Mouse (Mus musculus) heart, adult 2 months (tissue): Measurements from ENCODE around the gene Cdyl.

ENCODE experiments used
- CTCF ChIP-seq: fragments of 200-600 bp; IDR thresholded peaks from 2 replicates; pipeline ENCODE4 v1.8.1; 2022; ENCODE audit warnings: antibody characterized with exemption, mild to moderate bottlenecking, moderate library complexity
- EP300 ChIP-seq: fragments of 200-500 bp; IDR thresholded peaks from 2 replicates; pipeline ENCODE4 v1.6.1; 2011; ENCODE audit warnings: low read depth, low read length, control low read depth; ENCODE audit not compliant: insufficient read depth
- POLR2A ChIP-seq: fragments of 200-500 bp; IDR thresholded peaks from 2 replicates; pipeline ENCODE4 v1.6.1; 2011; ENCODE audit warnings: mild to moderate bottlenecking, low read depth, low read length, control low read depth; ENCODE audit not compliant: insufficient read depth

DNA sequence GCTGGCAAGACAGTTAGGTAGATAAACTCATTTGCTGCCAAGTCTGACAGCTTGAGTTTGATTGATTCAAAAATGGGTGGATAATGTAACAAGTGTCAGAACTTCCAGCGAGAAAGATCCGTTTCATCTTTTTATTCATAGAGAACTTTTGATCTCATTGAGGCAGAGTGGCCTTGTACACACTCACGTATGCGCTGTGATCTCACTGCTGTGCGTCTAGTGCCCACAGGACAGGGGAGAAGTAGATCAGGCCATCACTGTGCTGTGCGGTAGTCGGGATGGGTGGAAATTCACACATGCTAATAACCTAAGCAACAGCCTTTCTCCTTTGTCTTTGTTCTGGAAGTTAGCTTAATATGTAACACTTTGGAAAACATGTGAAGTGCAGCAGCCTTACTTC lies 146.5 kb downstream of the Cdyl start:
- no peak for TF ChIP-seq CTCF
- no peak for TF ChIP-seq POLR2A
- no peak for TF ChIP-seq EP300
